Mouse (Mus musculus): ENCODE results near the gene Mt1.

GRCm38 (mm10) chr8:94207491-94207890, 28.6 kb downstream of the Mt1 start:
- TF ChIP-seq CTCF (IDR thresholded peaks at IDR 0.05; ENCODE audit: extremely low read depth, insufficient read depth, insufficient read length, insufficient replicate concordance) (no peak), POLR2A (IDR thresholded peaks at IDR 0.05; ENCODE audit: low read depth, low read length) (no peak)
